Mouse (Mus musculus) adrenal gland, adult 18-20 months (tissue): ENCODE data around the gene Ppp1r35. TPM values are rescaled to one million over a fixed set of nuclear protein-coding genes. Genes with fewer than 3 reads are reported as not detected.
A peak's percentile ranks its signal among the peaks of the same experiment; 100 is the strongest.
"Not testable (repeated sequence)": the region's sequence is repeated elsewhere in the genome, so short reads cannot be mapped to it uniquely, and the experiment has no call there.

ENCODE experiments used
- DNase-seq, 2 experiments: peaks; one replicate each; pipeline ENCODE4 v3.0.0; 2021 to 2022; ENCODE audit warnings: low spot score in 2 of 2
- total RNA-seq, 2 experiments: library from RNA; stranded (reverse); gene quantifications; 1 replicate in 1 of 2; 2 replicates in 1 of 2; pipeline ENCODE4 v1.2.3; 2021

Ppp1r35 gene
- total RNA-seq, 2 experiments from 2014 or later = 23.7 to 24.6 TPM

DNA sequence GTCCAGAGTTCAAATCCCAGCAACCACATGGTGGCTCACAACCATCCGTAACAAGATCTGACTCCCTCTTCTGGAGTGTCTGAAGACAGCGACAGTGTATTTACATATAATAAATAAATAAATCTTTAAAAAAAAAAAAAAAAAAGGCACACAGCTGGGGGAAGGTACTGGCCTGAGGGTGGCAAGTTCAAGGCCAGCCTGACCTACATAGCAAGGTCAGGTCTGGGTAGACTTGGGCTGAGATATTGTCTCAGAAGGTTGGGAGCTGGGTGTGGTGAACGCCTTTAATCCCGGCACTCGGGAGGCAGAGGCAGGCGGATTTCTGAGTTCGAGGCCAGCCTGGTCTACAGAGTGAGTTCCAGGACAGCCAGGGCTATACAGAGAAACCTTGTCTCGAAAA lies 28.4 kb upstream of the Ppp1r35 start:
- DNase-seq = not testable (repeated sequence)

- no peak for DNase-seq
These were observed 27.3 kb upstream of the Ppp1r35 start for GRCm38 (mm10) chr5:137751221-137751887.

DNA sequence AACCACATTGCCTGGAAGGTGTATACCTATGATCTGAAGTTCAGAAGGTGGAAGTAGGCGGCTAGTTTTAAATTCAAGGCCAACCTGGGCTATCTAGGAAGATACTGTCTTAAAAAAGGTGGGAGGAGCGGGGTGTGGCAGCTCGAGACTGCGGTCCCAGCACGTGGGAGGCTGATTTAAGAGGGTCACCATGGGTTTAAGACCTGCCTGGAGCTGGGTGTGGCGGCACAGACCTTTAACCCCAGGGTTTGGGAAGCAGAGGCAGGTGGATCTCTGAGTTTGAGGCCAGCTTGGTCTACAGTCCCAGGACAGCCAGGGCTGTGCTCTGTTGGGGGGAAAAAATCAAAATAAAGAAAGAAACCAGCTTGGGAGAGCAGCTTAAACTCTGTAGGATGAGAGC lies 26.7 kb upstream of the Ppp1r35 start:
- DNase-seq = no peak

- DNase-seq = no peak
These were observed 25.4 kb upstream of the Ppp1r35 start for GRCm38 (mm10) chr5:137753111-137753832.

- DNase-seq = no peak
These were observed 23.2 kb upstream of the Ppp1r35 start for GRCm38 (mm10) chr5:137755425-137755824.

- DNase-seq = no peak
These were observed 22.5 kb upstream of the Ppp1r35 start for GRCm38 (mm10) chr5:137756106-137756505.

DNA sequence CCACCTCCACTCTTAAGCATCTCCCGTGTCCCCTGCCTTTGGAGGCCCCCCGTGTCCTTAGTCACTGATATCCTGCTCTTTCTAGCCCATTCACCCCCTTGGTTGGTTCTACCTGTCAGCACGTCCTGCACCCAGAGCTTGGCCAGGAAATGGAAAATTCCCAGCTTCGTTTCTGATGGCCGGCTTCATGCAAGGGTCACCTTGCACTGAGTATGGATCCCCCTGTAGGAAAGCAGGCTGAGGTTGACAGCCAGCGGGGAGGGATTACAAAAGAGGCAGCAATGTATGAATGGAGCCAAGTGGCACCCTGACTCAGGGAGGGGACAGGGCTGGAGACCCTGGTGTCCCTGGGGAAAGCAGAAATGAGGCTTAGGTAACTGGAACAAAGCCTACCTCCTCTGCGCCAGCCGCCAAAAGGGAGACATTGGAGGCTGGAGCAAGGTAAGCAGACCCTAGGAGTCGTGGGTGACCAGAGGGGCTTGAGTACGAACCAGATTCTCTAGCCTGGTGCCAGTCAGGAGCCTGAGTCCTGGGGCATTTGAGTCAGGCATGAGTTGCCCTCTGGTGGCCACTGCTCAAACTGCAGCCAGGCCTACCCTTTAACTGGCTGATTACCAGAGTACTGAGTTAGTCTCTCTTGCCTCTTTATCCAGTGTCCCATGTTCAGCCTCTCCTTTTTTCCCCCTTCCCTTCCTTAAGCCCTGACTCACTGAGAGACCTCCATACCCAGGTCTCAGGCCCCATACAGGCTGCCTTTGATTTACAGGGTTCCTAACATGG lies 21.6 kb upstream of the Ppp1r35 start:
- peak; percentile 83 to 85 for DNase-seq

DNA sequence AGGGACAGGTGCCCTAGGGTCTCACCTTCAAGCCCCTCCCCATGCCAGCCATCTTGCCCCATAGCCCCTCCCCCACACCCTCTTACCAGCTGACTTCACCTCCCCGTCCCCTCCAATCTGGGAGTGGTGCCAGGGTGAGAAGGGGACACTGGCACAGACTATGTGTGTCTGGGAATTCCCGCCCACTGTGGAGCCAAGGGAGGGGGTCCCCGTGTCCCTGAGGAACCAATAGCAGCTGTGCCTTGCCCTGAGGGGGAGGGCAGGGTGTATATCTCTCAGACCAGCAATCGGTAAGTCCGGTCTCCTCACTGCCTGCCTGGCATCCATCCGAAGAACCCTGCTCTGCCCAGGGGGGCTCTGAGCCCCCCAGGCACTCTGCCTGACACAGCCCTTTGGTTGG lies 20.8 kb upstream of the Ppp1r35 start:
- DNase-seq = no peak

DNA sequence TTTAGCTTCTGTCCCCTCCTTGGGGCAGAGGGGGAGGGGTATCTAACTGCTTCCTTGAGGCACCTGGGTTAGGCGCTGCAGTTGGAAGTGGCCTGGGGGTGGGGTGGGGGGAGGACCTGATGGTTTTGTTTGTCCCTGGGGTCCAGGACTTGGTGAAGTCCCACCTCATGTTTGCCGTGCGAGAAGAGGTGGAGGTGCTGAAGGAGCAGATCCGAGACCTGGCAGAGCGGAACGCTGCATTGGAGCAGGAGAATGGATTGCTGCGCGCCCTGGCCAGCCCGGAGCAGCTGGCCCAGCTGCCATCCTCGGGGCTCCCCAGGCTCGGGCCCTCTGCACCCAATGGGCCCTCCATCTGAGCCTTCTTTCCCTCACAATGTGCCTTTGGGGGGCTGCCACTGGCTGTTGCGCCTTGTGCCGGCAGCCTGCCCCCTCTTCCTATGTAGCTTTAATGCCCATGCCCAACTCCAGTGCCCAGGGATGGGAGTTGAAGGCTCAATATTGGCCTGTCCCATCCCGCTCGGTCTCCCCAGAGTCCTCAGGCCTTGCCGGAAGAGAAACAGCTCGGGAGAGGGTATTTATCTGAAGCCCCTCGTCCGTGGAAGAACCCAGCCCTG lies 19.6 kb upstream of the Ppp1r35 start:
- no peak for DNase-seq

- peak; percentile 74 to 79 for DNase-seq
These were observed 18.7 kb upstream of the Ppp1r35 start for GRCm38 (mm10) chr5:137759971-137760412.

DNA sequence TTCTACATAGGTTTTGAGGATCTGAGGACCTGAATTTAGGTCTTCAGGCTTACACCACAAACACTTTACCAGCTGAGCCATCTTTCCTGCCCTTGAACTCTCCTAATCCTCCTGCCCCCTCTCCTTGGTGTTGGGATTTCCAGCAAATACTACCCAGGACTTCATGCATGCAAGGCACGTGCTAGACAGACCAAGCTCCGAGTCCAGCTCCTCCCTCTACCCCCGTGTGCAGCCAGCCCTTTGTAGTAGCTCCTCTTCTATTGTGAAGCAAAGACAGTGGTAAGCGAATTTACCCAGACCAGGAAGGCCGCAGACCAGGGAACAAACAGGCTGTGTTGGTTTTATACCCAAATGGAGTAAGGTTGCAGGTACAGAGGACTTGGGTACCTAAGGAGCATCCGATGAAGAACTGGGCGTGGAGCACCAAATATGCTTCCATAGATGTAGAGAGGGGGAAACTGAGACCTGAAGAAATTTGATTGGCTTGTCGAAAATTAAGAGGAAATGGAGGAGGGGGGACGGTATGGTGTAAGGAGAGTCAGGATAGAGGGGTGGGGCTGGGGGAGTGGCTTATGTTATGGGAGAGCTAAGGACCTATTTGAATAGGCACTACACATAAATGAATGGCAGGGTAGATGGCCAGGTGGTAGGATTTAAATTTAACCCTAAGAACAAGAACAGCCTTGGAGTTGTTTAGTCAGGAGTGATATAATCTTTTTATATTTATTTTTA lies 13.9 kb upstream of the Ppp1r35 start:
- DNase-seq = no peak

- no peak for DNase-seq
These were observed 12.4 kb upstream of the Ppp1r35 start for GRCm38 (mm10) chr5:137766270-137766669.

- no peak for DNase-seq
These were observed 10.2 kb upstream of the Ppp1r35 start for GRCm38 (mm10) chr5:137768475-137768874.

- DNase-seq = no peak
These were observed 7.9 kb upstream of the Ppp1r35 start for GRCm38 (mm10) chr5:137770709-137771108.

DNA sequence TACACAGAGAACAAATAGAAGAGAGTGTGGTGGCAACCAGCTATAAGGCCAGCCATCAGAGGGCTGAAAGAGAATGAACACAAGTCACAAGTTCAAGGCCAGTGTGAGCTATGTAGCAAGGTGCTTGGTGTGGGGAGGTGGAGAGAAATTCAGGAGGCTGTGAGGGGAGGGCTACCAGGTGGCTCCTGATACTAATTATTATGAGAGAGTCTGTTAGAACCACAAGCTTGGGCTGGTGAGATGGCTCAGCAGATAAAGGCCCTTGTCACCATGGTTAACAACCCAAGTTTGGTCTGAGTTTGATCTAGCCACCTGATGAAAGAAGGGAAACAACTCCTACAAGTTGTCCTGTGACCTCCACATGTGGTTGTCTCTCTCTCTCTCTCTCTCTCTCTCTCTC lies 5.9 kb upstream of the Ppp1r35 start:
- DNase-seq = peak in 1 of 2 experiments; percentile 8

DNA sequence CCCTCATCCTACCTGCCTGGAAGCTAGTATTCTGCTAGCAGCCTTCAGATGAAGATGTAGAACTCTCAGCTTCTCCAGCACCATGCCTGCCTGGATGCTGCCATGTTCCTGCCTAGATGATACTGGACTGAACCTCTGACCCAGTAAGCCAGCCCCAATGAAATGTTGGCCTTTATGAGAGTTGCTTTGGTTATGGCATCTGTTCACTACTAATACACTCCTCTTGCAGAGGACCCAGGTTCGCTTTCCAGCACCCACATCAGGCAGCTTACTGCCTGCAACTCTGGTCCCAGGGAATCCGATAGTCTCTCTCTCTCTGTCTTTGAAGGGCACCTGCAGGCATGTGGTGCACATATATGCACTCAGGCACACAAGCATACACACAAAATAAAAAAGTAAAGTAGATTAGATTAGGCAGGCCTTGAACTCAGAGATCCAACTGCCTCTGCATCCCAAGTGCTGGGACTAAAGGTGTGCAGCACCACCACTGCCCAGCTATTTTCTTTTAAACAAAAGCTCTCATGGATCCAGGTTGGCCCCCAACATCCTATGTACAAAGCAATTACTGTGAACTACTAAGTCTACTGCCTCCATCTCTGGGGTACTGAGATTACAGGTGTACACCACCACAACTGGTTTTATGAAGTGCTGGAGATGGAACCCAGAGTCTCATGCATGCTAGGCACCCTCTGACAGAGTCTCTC lies 2.9 kb upstream of the Ppp1r35 start:
- DNase-seq = peak in 1 of 2 experiments; percentile 14

DNA sequence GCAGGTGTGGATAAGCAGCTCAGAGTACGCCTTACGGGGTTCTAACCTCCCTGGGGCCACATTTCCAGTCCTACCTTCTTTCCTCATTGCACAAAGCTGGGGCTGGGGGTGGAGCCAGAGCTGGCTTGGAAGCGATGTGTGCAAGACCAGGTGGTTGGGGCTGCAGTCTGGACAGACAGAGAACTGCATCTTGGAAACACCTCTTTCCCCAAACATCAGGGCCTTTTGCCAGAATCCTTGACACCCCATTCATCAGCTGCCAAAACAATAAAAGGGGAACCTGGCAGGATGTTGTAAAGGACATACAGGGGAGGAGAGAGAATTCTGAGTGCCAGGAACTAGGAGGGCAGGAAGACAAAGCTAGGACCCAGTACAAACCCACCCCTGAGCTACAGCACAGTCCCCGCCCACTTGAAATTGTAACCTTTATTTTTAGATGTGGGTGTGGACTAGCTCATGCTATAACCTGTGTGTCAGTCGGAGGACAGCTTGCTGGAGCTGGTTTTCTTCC lies 2.2 kb upstream of the Ppp1r35 start:
- DNase-seq = peak in 1 of 2 experiments; percentile 36

- peak in 1 of 2 experiments; percentile 16 for DNase-seq
These were observed 1.3 kb upstream of the Ppp1r35 start for GRCm38 (mm10) chr5:137777267-137777845.
